Mouse (Mus musculus): Measurements from ENCODE around the gene Grhpr.

DNA sequence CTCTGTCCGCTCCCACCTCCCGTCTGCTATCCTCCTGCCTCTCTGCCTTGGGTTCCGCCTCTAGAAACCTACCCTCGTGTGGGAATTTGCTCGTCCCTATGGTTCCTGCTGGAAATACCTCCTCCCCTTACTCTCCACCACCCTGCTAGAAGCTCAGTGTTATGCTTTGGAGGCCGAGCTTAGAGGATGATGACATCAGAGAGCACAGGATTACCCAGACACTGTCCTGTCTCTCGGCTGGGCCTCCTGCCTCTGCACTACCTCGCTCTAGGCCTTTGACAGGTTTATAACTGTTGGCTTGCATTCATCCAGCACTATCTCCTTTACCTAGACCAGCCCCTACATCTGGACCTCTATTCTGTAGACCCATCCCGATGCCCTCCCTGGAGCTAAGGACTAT is 40.9 kb upstream of the Grhpr start:
- TF ChIP-seq CTCF (IDR thresholded peaks at IDR 0.05; ENCODE audit: low read depth, low read length) (no peak), POLR2A (IDR thresholded peaks at IDR 0.05; ENCODE audit: borderline replicate concordance, low read depth, low read length) (no peak)

Data from bone marrow macrophage, adult 2 months (primary cell).